Mouse (Mus musculus): Measurements from ENCODE around the gene Cela3a. TPM values are rescaled to one million over a fixed set of nuclear protein-coding genes. Genes with fewer than 3 reads are reported as not detected.
"Not testable (repeated sequence)": the region's sequence is repeated elsewhere in the genome, so short reads cannot be mapped to it uniquely, and the experiment has no call there.

Cela3a gene
- not detected for total RNA-seq (2021)

GRCm38 (mm10) chr4:137409691-137410090 is at the start of gene Cela3a:
Cela3a (minus strand) TSS chr4:137409791.
- intact Hi-C loops (cut with DNase I): no loop called here
- DNase-seq: no peak

GRCm38 (mm10) chr4:137458861-137459260 is 49.3 kb upstream of the Cela3a start:
- intact Hi-C loops (cut with DNase I): no loop called here
- no peak for DNase-seq

DNA sequence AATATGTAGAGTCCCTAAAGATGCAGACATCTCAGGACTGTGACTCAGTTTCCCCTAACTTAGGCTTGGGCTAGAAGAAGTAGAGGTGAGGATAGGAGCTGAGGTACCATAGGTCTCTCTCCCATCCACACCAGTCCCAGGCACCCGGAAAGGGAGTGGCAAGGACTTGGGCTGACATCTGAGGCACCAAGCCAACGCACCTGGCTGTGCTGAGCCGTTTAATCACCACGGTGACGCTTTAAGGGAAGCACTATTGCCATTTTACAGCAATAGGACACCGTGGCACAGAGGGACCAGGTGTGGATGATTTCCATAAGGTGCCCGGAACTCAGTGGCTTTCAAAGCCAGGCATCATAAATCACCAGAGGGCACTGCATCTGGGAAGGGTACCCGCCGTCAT is 48.7 kb upstream of the Cela3a start:
- intact Hi-C loops (cut with DNase I): no loop called here
- no peak for DNase-seq

- intact Hi-C loops (cut with DNase I): no loop called here
Observed at GRCm38 (mm10) chr4:137457292-137457691, 47.7 kb upstream of the Cela3a start.

DNA sequence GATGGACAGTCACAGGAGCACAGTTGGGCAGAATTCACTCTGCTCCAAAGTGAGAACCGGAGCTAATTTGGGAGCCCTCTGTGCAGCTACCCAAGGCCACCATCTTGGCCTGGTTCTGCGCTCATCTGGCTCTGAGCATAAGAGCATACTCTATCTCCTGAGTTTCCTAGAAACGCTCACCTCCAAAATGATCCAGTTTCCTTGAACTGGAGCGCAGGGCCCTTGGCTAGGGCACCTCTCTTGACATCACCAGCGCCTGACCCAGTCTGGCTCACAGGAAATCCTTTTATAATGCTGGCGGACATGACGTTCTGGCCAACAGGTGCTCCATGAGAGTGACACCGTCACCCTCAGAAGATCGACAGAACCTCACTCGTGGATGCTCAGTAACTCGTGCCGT is 47.0 kb upstream of the Cela3a start:
- DNase-seq: no peak
- intact Hi-C loops (cut with DNase I): no loop called here

More at GRCm38 (mm10) chr4:137457292-137457691, 47.7 kb upstream of the Cela3a start:
- DNase-seq: no peak

GRCm38 (mm10) chr4:137454582-137454981 is 45.0 kb upstream of the Cela3a start:
- intact Hi-C loops (cut with DNase I): no loop called here
- DNase-seq: no peak

DNA sequence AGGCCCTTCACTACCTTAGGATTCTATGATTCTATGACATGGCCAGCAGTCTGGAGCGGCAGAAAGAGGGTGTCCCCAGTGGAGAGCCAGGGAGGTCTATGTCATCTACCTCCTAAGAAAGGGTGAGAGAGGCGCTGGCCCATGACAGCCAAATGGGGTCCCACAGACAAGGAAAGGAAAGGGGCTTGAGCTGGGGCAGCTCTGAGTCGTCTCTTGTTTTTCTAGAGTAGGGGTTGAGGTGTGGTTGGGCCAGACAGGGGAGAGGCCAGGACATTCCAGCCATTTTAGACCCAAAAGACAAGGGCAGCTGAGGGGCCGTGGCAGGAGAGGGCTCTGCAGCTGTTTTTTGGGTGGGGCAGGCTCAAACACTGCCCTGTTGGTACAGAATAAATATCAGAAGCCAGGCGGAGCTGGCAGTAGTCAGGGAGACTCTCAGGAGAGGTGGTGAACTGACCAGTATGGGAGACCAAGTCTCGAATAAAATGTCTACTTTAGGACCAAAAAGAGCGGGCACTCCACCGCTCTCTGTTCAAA is 43.7 kb upstream of the Cela3a start, which contains the start of gene 1700013G24Rik:
1700013G24Rik (plus strand) TSS at position 51 of the 534 bp plus-strand sequence.
- intact Hi-C loops (cut with DNase I): no loop called here

GRCm38 (mm10) chr4:137452190-137452589 is 42.6 kb upstream of the Cela3a start:
- DNase-seq: no peak
- intact Hi-C loops (cut with DNase I): no loop called here

More for the DNA sequence above, 43.7 kb upstream of the Cela3a start, which contains the start of gene 1700013G24Rik:
- no peak for DNase-seq

- intact Hi-C loops (cut with DNase I): loop anchor here (2.0 to 5.0 kb wide), 2 partner anchors 23 to 53 kb away; no protein-coding TSS in a partner anchor
- DNase-seq: peak; percentile 42 to 52
Observed at GRCm38 (mm10) chr4:137449715-137450114, 40.1 kb upstream of the Cela3a start.

GRCm38 (mm10) chr4:137449132-137449531 is 39.5 kb upstream of the Cela3a start:
- no peak for DNase-seq
- intact Hi-C loops (cut with DNase I): loop anchor here (2.0 to 5.0 kb wide), 2 partner anchors 24 to 53 kb away; no protein-coding TSS in a partner anchor

DNA sequence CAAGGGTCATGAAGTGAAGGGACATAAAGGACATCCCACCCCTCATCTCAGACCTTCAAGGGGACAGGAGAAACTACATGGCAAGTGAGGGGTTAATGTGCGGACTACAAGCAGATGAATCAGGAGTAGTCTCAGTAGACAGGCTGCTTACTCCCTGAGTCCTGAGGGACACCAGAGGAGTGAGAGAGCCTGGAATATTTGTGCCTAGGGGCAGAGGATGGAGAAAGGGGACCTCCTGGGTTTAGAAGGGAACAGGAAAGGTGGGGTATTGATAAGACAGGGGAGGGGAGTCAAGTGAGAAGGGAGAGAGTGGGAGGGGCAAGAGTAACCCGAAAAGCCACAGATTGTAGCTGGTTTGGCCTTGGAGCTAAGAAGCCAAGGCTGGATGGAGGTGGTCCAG is 39.0 kb upstream of the Cela3a start:
- intact Hi-C loops (cut with DNase I): loop anchor here (2.0 to 5.0 kb wide), 2 partner anchors 24 to 54 kb away; no protein-coding TSS in a partner anchor
- no peak for DNase-seq

DNA sequence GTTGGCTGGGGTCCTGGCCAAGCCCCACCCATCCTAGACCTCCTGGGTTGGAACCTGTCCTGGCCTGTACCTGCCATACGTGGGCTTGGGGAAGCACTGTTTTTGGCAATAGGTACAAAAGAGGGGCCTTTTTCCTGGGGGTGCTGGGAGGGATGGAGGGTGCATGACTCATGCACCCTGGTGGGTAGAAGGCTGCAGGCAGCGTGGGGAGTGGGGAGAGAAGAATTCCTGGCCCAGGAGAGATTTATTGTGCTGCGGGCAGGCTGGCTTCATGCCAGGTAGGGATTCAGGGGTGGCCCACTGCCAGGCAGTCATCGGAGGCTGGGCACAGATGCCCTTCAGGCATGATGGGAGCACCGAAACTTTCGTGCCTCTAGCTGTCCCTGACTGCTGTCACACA is 38.6 kb upstream of the Cela3a start:
- intact Hi-C loops (cut with DNase I): loop anchor here (2.0 to 5.0 kb wide), 2 partner anchors 25 to 54 kb away; no protein-coding TSS in a partner anchor
- DNase-seq: peak; percentile 37 to 38

GRCm38 (mm10) chr4:137447363-137448196 is 38.0 kb upstream of the Cela3a start:
- intact Hi-C loops (cut with DNase I): loop anchor here (2.0 to 5.0 kb wide), 2 partner anchors 25 to 55 kb away; no protein-coding TSS in a partner anchor
- peak; percentile 35 to 56 for DNase-seq

DNA sequence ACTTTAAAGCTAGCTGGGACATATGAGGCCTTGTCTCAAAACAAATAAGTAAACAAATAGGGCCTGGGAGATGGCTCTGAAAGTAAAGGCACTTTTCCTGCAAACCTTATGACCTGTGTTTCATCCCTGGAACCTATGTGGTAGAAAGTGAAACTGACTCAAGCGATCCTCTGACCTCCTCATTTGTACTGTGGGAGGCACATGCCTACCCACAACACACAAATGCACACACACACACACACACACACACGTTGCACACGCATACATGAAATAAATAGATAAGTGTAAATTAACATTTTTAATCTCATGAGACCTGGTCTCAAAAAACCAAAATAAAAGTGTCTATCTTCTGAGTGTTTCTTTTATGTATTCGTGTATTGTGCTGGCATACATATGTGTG is 36.3 kb upstream of the Cela3a start:
- intact Hi-C loops (cut with DNase I): loop anchor here (1.0 to 5.0 kb wide), 3 partner anchors 19 to 56 kb away; no protein-coding TSS in a partner anchor
- DNase-seq: no peak

- DNase-seq: peak; percentile 82 to 90
- intact Hi-C loops (cut with DNase I): loop anchor here (2.0 to 5.0 kb wide), 4 partner anchors 21 to 149 kb away; partner anchors contain the start of gene Usp48
Observed at GRCm38 (mm10) chr4:137443625-137444024, 34.0 kb upstream of the Cela3a start.

DNA sequence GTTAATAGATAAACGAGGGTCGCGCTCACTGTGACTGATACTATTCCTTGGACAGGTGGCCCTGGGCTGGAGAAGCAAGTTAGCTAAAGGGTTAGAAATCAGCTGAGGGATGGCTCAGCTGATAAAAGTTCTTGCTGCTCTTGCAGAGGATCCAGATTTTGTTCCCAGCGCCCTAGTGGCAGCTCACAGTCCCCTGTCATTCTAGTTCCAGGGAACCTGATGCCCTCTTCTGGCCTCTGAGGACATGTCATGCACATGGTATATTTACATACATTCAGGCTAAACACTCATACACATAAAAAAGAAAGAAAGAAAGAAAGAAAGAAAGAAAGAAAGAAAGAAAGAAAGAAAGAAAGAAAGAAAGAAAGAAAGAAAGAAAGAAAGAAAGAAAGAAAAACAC is 31.7 kb upstream of the Cela3a start:
- intact Hi-C loops (cut with DNase I): loop anchor here (5.0 kb wide), 3 partner anchors 76 to 151 kb away; partner anchors contain the start of gene Usp48
- DNase-seq: no peak

GRCm38 (mm10) chr4:137438842-137439241 is 29.3 kb upstream of the Cela3a start:
- intact Hi-C loops (cut with DNase I): loop anchor here (10.0 kb wide), 1 partner anchor 364 kb away; no protein-coding TSS in a partner anchor
- no peak for DNase-seq

GRCm38 (mm10) chr4:137436979-137437669 is 27.5 kb upstream of the Cela3a start:
- DNase-seq: no peak
- intact Hi-C loops (cut with DNase I): loop anchor here (1.0 to 10.0 kb wide), 2 partner anchors 20 to 362 kb away; no protein-coding TSS in a partner anchor

GRCm38 (mm10) chr4:137432700-137433550 is 23.3 kb upstream of the Cela3a start:
- DNase-seq: not testable (repeated sequence)
- intact Hi-C loops (cut with DNase I): loop anchor here (10.0 kb wide), 1 partner anchor 358 kb away; no protein-coding TSS in a partner anchor
